Comparison of ENCODE assay signal across 8 mouse cellular contexts in the genomic region with DNA sequence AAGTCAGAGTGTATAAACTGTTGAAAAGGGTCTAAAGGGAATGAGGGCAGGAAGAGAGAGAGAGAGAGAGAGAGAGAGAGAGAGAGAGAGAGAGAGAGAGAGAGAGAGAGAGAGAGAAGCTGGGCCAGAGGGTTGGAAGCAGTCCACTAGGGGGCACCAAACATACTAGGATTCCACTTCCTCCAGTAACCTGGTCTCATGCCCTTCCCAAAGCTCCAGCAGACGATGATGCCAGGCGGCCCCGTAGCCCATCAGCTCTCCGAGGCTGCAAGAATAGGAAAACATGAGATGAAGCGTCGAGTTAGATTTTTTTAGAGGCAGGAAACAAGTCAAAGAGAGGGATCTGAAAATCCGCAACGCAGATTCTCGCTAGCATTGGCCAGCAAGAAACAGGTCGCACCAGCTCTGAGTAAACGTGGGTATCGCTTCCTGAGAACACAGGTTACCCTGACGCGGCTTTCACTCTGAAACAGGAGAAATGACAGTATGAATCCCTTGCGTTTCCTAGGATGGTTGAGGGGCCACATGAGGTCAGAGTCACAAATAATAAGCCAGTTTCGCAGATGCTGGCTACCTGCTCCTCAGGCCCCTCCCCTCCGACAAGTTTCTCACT. TPM values are rescaled to one million over a fixed set of nuclear protein-coding genes. Genes with fewer than 3 reads are reported as not detected.
DNase-seq lines count a peak whose midpoint lies in the region; ATAC-seq and TF ChIP-seq lines count a peak whose summit lies in the region.

No protein-coding gene starts in this region.

- WGBS in hindbrain, embryonic 14.5 days: 21% methylated on average over 17 of the region's 17 CpGs
- WGBS in lung, postnatal 0 days: 23% methylated on average over 17 of the region's 17 CpGs

- peak overlapping the region; percentile 29 for H3K4me3 ChIP-seq in hindbrain, embryonic 14.5 days (replicated peaks; ENCODE audit: low read length)
- H3K4me3 ChIP-seq in lung, postnatal 0 days (ENCODE audit: low read depth, low read length): no peak overlapping the region; the same call in 1 of the 2 replicates

- no peaks in the 10 kb centered on the region for H3K27me3 ChIP-seq in hindbrain, embryonic 14.5 days (ENCODE audit: control insufficient read depth, insufficient read depth, low read length)
- H3K27me3 ChIP-seq in lung, postnatal 0 days (replicated peaks; ENCODE audit: insufficient read depth, low read length): no peaks in the 10 kb centered on the region

- H3K9ac ChIP-seq in hindbrain, embryonic 14.5 days: peak overlapping the region; percentile 54
- H3K9ac ChIP-seq in lung, postnatal 0 days (replicated peaks; ENCODE audit: low read depth): no peak overlapping the region

- H3K9me3 ChIP-seq in hindbrain, embryonic 14.5 days (ENCODE audit: control insufficient read depth, low read length): no peaks in the 10 kb centered on the region
- no peaks in the 10 kb centered on the region for H3K9me3 ChIP-seq in lung, postnatal 0 days (ENCODE audit: low read length)

- H3K36me3 ChIP-seq in hindbrain, embryonic 14.5 days (replicated peaks; ENCODE audit: control insufficient read depth, insufficient read depth): no peaks in the 10 kb centered on the region
- H3K36me3 ChIP-seq in lung, postnatal 0 days (ENCODE audit: insufficient read depth, low read length): no peaks in the 10 kb centered on the region

- peak overlapping the region; percentile 60 for H3K4me2 ChIP-seq in hindbrain, embryonic 14.5 days (replicated peaks)
- H3K4me2 ChIP-seq in lung, postnatal 0 days (replicated peaks; ENCODE audit: low read depth, low read length): peak overlapping the region; percentile 44

- peak; percentile 81 for TF ChIP-seq CTCF in lung, postnatal 0 days (IDR thresholded peaks at IDR 0.05)

- TF ChIP-seq EP300 in lung, postnatal 0 days (IDR thresholded peaks at IDR 0.05): no peak

- no peak for ATAC-seq in hindbrain, embryonic 14.5 days (ENCODE audit: low FRiP score)
- ATAC-seq in lung, postnatal 0 days: peak; percentile 43; the same call in 1 of the 2 replicates

- peak; percentile 72 for DNase-seq in ZHBTc4 (ENCODE audit: low read depth, low spot score)
- DNase-seq in cerebellum, postnatal 14 days: peak; percentile 93 to 97
- DNase-seq in frontal cortex, postnatal 25 days (ENCODE audit: low spot score in 2 of 2): peak; percentile 64 to 80
- peak; percentile 89 for DNase-seq in hindbrain, embryonic 14.5 days (ENCODE audit: low spot score)
- peak; percentile 67 to 90 for DNase-seq in layer of hippocampus, postnatal 25 days (ENCODE audit: extremely low spot score in 1 of 2, low spot score in 1 of 2)
- peak; percentile 87 for DNase-seq in lung, postnatal 0 days (ENCODE audit: low spot score)
- DNase-seq in retina, embryonic 14.5 days (ENCODE audit: low spot score): peak; percentile 97
- peak; percentile 44 to 67 for DNase-seq in urinary bladder, postnatal 36 days (ENCODE audit: low spot score in 2 of 2)

- peaks cover 3% of the 10 kb centered on the region; the same call in 1 of the 2 replicates for H3K4me1 ChIP-seq in hindbrain, embryonic 14.5 days (replicated peaks; ENCODE audit: control insufficient read depth, insufficient read depth, low read length)
- H3K4me1 ChIP-seq in lung, postnatal 0 days (ENCODE audit: insufficient read depth, low read depth, low read length): peaks cover 4% of the 10 kb centered on the region; the same call in 1 of the 2 replicates

- H3K27ac ChIP-seq in hindbrain, embryonic 14.5 days: no peak overlapping the region
- H3K27ac ChIP-seq in lung, postnatal 0 days (ENCODE audit: low read length): no peak overlapping the region

RNA-seq across cellular contexts. Expression of a gene that starts 10.6 kb away (rescaled TPM):
- not detected in 2 replicates for polyA plus RNA-seq in hindbrain, embryonic 14.5 days (2014; fragmentation: Nextera tagmentation; extraction: Ambion mirVana)
- not detected for total RNA-seq in layer of hippocampus, postnatal 25 days (2021)
- polyA plus RNA-seq in lung, postnatal 0 days (2015; fragmentation: Nextera tagmentation; extraction: Ambion mirVana): 5.8 and 6.3 TPM in 2 replicates

RNA-seq across cellular contexts. Expression of a gene that starts 20.3 kb away (rescaled TPM):
- polyA plus RNA-seq in hindbrain, embryonic 14.5 days (2014; fragmentation: Nextera tagmentation; extraction: Ambion mirVana): 0.25 and 0.27 TPM in 2 replicates
- 1 to 10 TPM; 2.0 to 2.4 TPM for total RNA-seq in layer of hippocampus, postnatal 25 days (2021)
- 0.81 and 0.91 TPM in 2 replicates for polyA plus RNA-seq in lung, postnatal 0 days (2015; fragmentation: Nextera tagmentation; extraction: Ambion mirVana)
